Mouse (Mus musculus) hindbrain, embryonic 16.5 days (tissue): ENCODE measurements around the gene Kynu. TPM values are rescaled to one million over a fixed set of nuclear protein-coding genes. Genes with fewer than 3 reads are reported as not detected.

Experiments
- ATAC-seq: fragments of 200-750 bp; cut with Nextera tagmentation; 2 replicates; pipeline ENCODE4 v1.8.0; 2017; ENCODE audit warnings: moderate TSS enrichment, moderate library complexity
- H3K27ac ChIP-seq: fragments of 300-500 bp; sonication (generic); 2 replicates; pipeline ENCODE4 v1.5.1; 2014; ENCODE audit warnings: low read depth, mild to moderate bottlenecking, control low read depth, low read length, moderate library complexity
- H3K27me3 ChIP-seq: fragments of 300-500 bp; sonication (generic); replicated peaks from 2 replicates; pipeline ENCODE4 v1.6.1; 2014; ENCODE audit warnings: low read length; ENCODE audit not compliant: control insufficient read depth, insufficient read depth
- H3K36me3 ChIP-seq: fragments of 300-500 bp; sonication (generic); 2 replicates; pipeline ENCODE4 v1.6.1; 2014; ENCODE audit warnings: mild to moderate bottlenecking, low read length, moderate library complexity, mixed read lengths; ENCODE audit not compliant: control insufficient read depth, insufficient read depth
- H3K4me1 ChIP-seq: fragments of 300-500 bp; sonication (generic); 2 replicates; pipeline ENCODE4 v1.6.1; 2014; ENCODE audit warnings: low read depth, low read length; ENCODE audit not compliant: control insufficient read depth, insufficient read depth
- H3K4me2 ChIP-seq: fragments of 300-500 bp; sonication (generic); 2 replicates; pipeline ENCODE4 v1.6.1; 2014; ENCODE audit warnings: mild to moderate bottlenecking, low read length, control low read depth, moderate library complexity
- H3K4me3 ChIP-seq: fragments of 300-500 bp; sonication (generic); 2 replicates; pipeline ENCODE4 v1.5.1; 2014; ENCODE audit warnings: mild to moderate bottlenecking, low read length, control low read depth, moderate library complexity
- H3K9ac ChIP-seq: fragments of 300-500 bp; sonication (generic); 2 replicates; pipeline ENCODE4 v1.6.1; 2014; ENCODE audit warnings: low read depth, mild to moderate bottlenecking, control low read depth, low read length, moderate library complexity
- H3K9me3 ChIP-seq: fragments of 300-500 bp; sonication (generic); 2 replicates; pipeline ENCODE4 v1.6.1; 2014; ENCODE audit warnings: mild to moderate bottlenecking, low read length, moderate library complexity; ENCODE audit not compliant: control insufficient read depth
- WGBS: fragments of 180-500 bp; shearing (Covaris S2); extraction: QIAGEN DNeasy Blood & Tissue Kit; methylation state at CpG from one replicate; pipeline ENCODE4 v1.1.7; 2014; 5-methylcytosine and 5-hydroxymethylcytosine counted together
- polyA plus RNA-seq: library from polyadenylated mRNA; unstranded; fragments of >200 nt; fragmentation: Nextera tagmentation; extraction: Ambion mirVana; gene quantifications from 2 replicates; pipeline ENCODE4 v1.2.1, GENCODE M21; 2015

Gene Kynu
- polyA plus RNA-seq, 1 experiment from 2014 or later, result 0.18 TPM

DNA sequence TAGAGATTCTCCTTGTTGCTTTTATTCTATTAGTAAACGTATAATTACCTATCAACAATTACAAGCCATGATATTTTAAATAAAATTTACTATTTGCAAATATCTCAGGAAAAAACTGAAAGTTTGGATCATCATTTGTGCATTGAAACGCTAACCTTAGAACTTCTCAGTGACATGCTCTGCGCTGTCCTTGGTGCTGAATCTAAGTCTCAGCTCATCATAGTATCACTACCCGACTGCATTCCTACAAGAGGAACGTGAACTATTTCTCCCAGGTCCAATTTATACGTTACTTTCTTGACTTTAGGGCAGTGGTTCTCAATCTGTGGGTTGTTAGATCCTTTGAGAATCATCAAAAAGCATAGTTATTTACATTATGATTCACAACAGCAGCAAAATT, 58.4 kb downstream of the Kynu start:
- Histone ChIP-seq H3K4me1 (no peaks in the 10 kb centered on the region), H3K27ac (no peak overlapping the region), H3K4me2 (no peak overlapping the region), H3K27me3 (no peaks in the 10 kb centered on the region), H3K36me3 (no peaks in the 10 kb centered on the region), H3K9me3 (no peaks in the 10 kb centered on the region), H3K9ac (no peak overlapping the region), H3K4me3 (no peak overlapping the region)
- ATAC-seq, result no peak
- WGBS, result 16% methylated on average over 6 of the region's 6 CpGs

GRCm38 (mm10) chr2:43621140-43621539, 66.0 kb downstream of the Kynu start:
- H3K4me3 ChIP-seq, result no peak overlapping the region
- H3K4me1 ChIP-seq, result no peaks in the 10 kb centered on the region
- H3K4me2 ChIP-seq, result no peak overlapping the region
- ATAC-seq, result no peak
- H3K27ac ChIP-seq, result no peak overlapping the region
- H3K9me3 ChIP-seq, result no peaks in the 10 kb centered on the region
- H3K9ac ChIP-seq, result no peak overlapping the region
- H3K36me3 ChIP-seq, result no peaks in the 10 kb centered on the region
- no peaks in the 10 kb centered on the region for H3K27me3 ChIP-seq

- H3K4me2 ChIP-seq, result no peak overlapping the region
- no peaks in the 10 kb centered on the region for H3K27me3 ChIP-seq
- H3K4me1 ChIP-seq, result no peaks in the 10 kb centered on the region
- H3K9me3 ChIP-seq, result no peaks in the 10 kb centered on the region
- 0% methylated on average over 1 of the region's 1 CpGs for WGBS
- H3K4me3 ChIP-seq, result no peak overlapping the region
- no peak overlapping the region for H3K27ac ChIP-seq
- no peak overlapping the region for H3K9ac ChIP-seq
- no peak; the same call in 1 of the 2 replicates for ATAC-seq
- H3K36me3 ChIP-seq, result no peaks in the 10 kb centered on the region
Observed at GRCm38 (mm10) chr2:43622844-43623243, 67.7 kb downstream of the Kynu start.

GRCm38 (mm10) chr2:43631786-43632185, 76.7 kb downstream of the Kynu start:
- H3K9ac ChIP-seq, result no peak overlapping the region
- ATAC-seq, result no peak
- no peaks in the 10 kb centered on the region for H3K27me3 ChIP-seq
- no peak overlapping the region for H3K4me2 ChIP-seq
- no peaks in the 10 kb centered on the region for H3K9me3 ChIP-seq
- H3K36me3 ChIP-seq, result no peaks in the 10 kb centered on the region
- H3K4me3 ChIP-seq, result no peak overlapping the region
- H3K27ac ChIP-seq, result no peak overlapping the region
- no peaks in the 10 kb centered on the region for H3K4me1 ChIP-seq

GRCm38 (mm10) chr2:43636498-43636897, 81.4 kb downstream of the Kynu start:
- Histone ChIP-seq H3K27me3 (no peaks in the 10 kb centered on the region), H3K36me3 (no peaks in the 10 kb centered on the region), H3K9me3 (no peaks in the 10 kb centered on the region), H3K4me2 (no peak overlapping the region), H3K27ac (no peak overlapping the region), H3K4me1 (no peaks in the 10 kb centered on the region), H3K4me3 (no peak overlapping the region), H3K9ac (no peak overlapping the region)
- no peak for ATAC-seq

DNA sequence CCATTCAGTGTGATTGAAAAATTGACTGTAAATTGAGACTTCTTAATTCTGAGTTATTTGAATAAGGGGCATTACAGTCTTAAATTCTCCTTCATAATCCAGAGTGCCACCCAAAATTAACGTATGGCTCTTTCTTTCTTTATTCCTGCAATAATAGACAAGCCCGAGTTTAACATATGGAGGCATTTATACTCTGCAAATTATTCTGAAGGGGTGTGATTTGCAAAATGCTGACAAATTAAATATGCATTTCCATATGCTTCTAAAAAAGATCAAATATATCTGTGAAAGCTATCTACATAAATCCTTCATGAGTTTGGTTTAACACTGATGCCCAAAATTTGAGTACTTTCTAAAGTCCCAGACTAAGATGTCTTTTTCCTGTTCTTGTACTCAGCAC, 91.8 kb downstream of the Kynu start:
- no peaks in the 10 kb centered on the region for H3K36me3 ChIP-seq
- no peak for ATAC-seq
- 78% methylated on average over 2 of the region's 2 CpGs for WGBS

GRCm38 (mm10) chr2:43669588-43669987, 114.5 kb downstream of the Kynu start:
- no peak for ATAC-seq
- no peak overlapping the region for H3K4me2 ChIP-seq
- H3K36me3 ChIP-seq, result no peaks in the 10 kb centered on the region
- H3K27me3 ChIP-seq, result no peaks in the 10 kb centered on the region
- H3K4me3 ChIP-seq, result no peak overlapping the region
- H3K4me1 ChIP-seq, result no peaks in the 10 kb centered on the region
- H3K9me3 ChIP-seq, result no peaks in the 10 kb centered on the region
- no peak overlapping the region for H3K9ac ChIP-seq
- H3K27ac ChIP-seq, result no peak overlapping the region

More for the DNA sequence above, 91.8 kb downstream of the Kynu start:
- H3K27ac ChIP-seq, result no peak overlapping the region
- no peak overlapping the region for H3K9ac ChIP-seq
- no peaks in the 10 kb centered on the region for H3K9me3 ChIP-seq
- H3K4me1 ChIP-seq, result no peaks in the 10 kb centered on the region
- no peaks in the 10 kb centered on the region for H3K27me3 ChIP-seq
- H3K4me3 ChIP-seq, result no peak overlapping the region
- no peak overlapping the region for H3K4me2 ChIP-seq

- Histone ChIP-seq H3K9ac (no peak overlapping the region), H3K27me3 (no peaks in the 10 kb centered on the region), H3K4me2 (no peak overlapping the region), H3K27ac (no peak overlapping the region), H3K4me3 (no peak overlapping the region), H3K36me3 (no peaks in the 10 kb centered on the region), H3K9me3 (no peaks in the 10 kb centered on the region), H3K4me1 (no peaks in the 10 kb centered on the region)
- 3% methylated on average over 6 of the region's 6 CpGs for WGBS
- peak; percentile 85 for ATAC-seq
Observed at GRCm38 (mm10) chr2:43673619-43674018, 118.5 kb downstream of the Kynu start.

DNA sequence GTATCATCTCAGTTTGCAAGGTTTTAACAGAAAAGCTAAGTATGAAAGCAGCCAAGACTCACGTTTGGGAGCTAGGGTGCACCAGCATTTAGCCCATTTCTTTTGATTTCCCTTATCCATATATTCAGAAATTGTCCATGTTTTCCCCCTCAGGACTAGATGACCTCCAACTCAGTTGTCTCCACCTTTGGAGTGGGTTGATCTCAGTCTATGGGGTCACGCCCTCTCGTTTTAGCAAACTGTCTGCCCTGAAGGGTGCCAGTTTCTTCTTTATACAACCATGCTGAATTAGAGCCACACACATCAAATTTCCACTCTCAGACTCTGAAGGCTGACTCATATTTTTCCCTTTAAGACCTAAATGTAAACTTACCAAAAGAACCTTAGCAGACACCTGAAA, 119.0 kb downstream of the Kynu start:
- H3K4me1 ChIP-seq, result no peaks in the 10 kb centered on the region
- no peak for ATAC-seq
- H3K36me3 ChIP-seq, result no peaks in the 10 kb centered on the region
- H3K4me3 ChIP-seq, result no peak overlapping the region
- WGBS, result 54% methylated on average over 3 of the region's 3 CpGs
- no peaks in the 10 kb centered on the region for H3K9me3 ChIP-seq
- no peak overlapping the region for H3K9ac ChIP-seq
- no peaks in the 10 kb centered on the region for H3K27me3 ChIP-seq
- H3K4me2 ChIP-seq, result no peak overlapping the region
- no peak overlapping the region for H3K27ac ChIP-seq

- WGBS, result 87% methylated on average over 4 of the region's 4 CpGs
- ATAC-seq, result no peak
Observed at GRCm38 (mm10) chr2:43675277-43675676, 120.1 kb downstream of the Kynu start.

More at GRCm38 (mm10) chr2:43675277-43675676, 120.1 kb downstream of the Kynu start:
- Histone ChIP-seq H3K4me1 (no peaks in the 10 kb centered on the region), H3K4me3 (no peak overlapping the region), H3K27me3 (no peaks in the 10 kb centered on the region), H3K4me2 (no peak overlapping the region), H3K27ac (no peak overlapping the region), H3K9me3 (no peaks in the 10 kb centered on the region), H3K36me3 (no peaks in the 10 kb centered on the region), H3K9ac (no peak overlapping the region)
